Mouse (Mus musculus): ENCODE data around the gene Tmem97.

DNA sequence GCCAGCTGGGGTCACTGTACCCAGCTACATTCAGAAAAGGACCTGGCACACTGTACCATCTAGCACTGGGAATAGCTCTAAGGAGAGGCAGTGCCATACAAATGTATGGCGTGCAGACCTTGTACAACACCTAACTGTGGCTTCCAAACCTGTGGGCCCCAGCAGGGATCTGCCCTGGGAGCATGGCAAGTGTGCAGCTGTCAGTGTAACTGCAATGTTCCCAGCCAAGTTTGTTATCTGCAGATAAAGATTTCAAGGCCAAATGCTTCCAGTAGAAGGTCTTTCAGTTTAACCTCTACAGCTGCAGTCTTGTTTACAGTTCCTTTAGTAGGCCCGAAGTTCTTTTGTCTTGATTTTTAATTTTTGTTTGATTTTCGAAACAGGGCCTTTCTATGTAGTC, 5.0 kb upstream of the Tmem97 start:
- TF ChIP-seq EP300 (IDR thresholded peaks at IDR 0.05; ENCODE audit: low read depth) (peak; percentile 29; the same call in 1 of the 2 replicates), CTCF (IDR thresholded peaks at IDR 0.05; ENCODE audit: low read depth) (no peak)

All from liver, postnatal 0 days (tissue).